Mouse (Mus musculus): ENCODE results near the gene Ndfip2.
A peak's percentile ranks its signal among the peaks of the same experiment; 100 is the strongest.

Gene Ndfip2

GRCm38 (mm10) chr14:105284062-105284461 lies 25.7 kb downstream of the Ndfip2 start:
- no peak for DNase-seq (ENCODE audit: low spot score in 2 of 2)

GRCm38 (mm10) chr14:105287557-105287956 lies 29.2 kb downstream of the Ndfip2 start:
- no peak for DNase-seq (ENCODE audit: low spot score in 2 of 2)

- DNase-seq (ENCODE audit: low spot score in 2 of 2), result no peak
Measured at GRCm38 (mm10) chr14:105287972-105288371, 29.6 kb downstream of the Ndfip2 start.

GRCm38 (mm10) chr14:105288529-105288928 lies 30.2 kb downstream of the Ndfip2 start:
- DNase-seq (ENCODE audit: low spot score in 2 of 2), result no peak

- no peak for DNase-seq (ENCODE audit: low spot score in 2 of 2)
Measured at GRCm38 (mm10) chr14:105292139-105292538, 33.8 kb downstream of the Ndfip2 start.

- no peak for DNase-seq (ENCODE audit: low spot score in 2 of 2)
Measured at GRCm38 (mm10) chr14:105293777-105294176, 35.4 kb downstream of the Ndfip2 start.

- no peak for DNase-seq (ENCODE audit: low spot score in 2 of 2)
Measured at GRCm38 (mm10) chr14:105295820-105296582, 37.6 kb downstream of the Ndfip2 start.

GRCm38 (mm10) chr14:105299744-105300255 lies 41.4 kb downstream of the Ndfip2 start:
- no peak for DNase-seq (ENCODE audit: low spot score in 2 of 2)

- no peak for DNase-seq (ENCODE audit: low spot score in 2 of 2)
Measured at GRCm38 (mm10) chr14:105300551-105300950, 42.2 kb downstream of the Ndfip2 start.

- DNase-seq (ENCODE audit: low spot score in 2 of 2), result no peak
Measured at GRCm38 (mm10) chr14:105302708-105303107, 44.3 kb downstream of the Ndfip2 start.

GRCm38 (mm10) chr14:105307716-105308115 lies 49.3 kb downstream of the Ndfip2 start:
- DNase-seq (ENCODE audit: low spot score in 2 of 2), result no peak

- no peak for DNase-seq (ENCODE audit: low spot score in 2 of 2)
Measured at GRCm38 (mm10) chr14:105312366-105312765, 54.0 kb downstream of the Ndfip2 start.

GRCm38 (mm10) chr14:105312944-105313343 lies 54.6 kb downstream of the Ndfip2 start:
- no peak for DNase-seq (ENCODE audit: low spot score in 2 of 2)

GRCm38 (mm10) chr14:105313877-105314276 lies 55.5 kb downstream of the Ndfip2 start:
- DNase-seq (ENCODE audit: low spot score in 2 of 2), result no peak

GRCm38 (mm10) chr14:105321712-105322111 lies 63.3 kb downstream of the Ndfip2 start:
- DNase-seq (ENCODE audit: low spot score in 2 of 2), result no peak

- DNase-seq (ENCODE audit: low spot score in 2 of 2), result no peak
Measured at GRCm38 (mm10) chr14:105322829-105323228, 64.5 kb downstream of the Ndfip2 start.

GRCm38 (mm10) chr14:105323448-105323847 lies 65.1 kb downstream of the Ndfip2 start:
- no peak for DNase-seq (ENCODE audit: low spot score in 2 of 2)

GRCm38 (mm10) chr14:105328397-105329302 lies 70.3 kb downstream of the Ndfip2 start:
- peak; percentile 5 to 18 for DNase-seq (ENCODE audit: low spot score in 2 of 2)

GRCm38 (mm10) chr14:105333475-105334094 lies 75.2 kb downstream of the Ndfip2 start:
- no peak for DNase-seq (ENCODE audit: low spot score in 2 of 2)

- no peak for DNase-seq (ENCODE audit: low spot score in 2 of 2)
Measured at GRCm38 (mm10) chr14:105341765-105342164, 83.4 kb downstream of the Ndfip2 start.

- DNase-seq (ENCODE audit: low spot score in 2 of 2), result no peak
Measured at GRCm38 (mm10) chr14:105354121-105354520, 95.7 kb downstream of the Ndfip2 start.

Measured in spleen, postnatal 10 days (tissue).